Mouse (Mus musculus): ENCODE measurements around the gene Cnbd2.

DNA sequence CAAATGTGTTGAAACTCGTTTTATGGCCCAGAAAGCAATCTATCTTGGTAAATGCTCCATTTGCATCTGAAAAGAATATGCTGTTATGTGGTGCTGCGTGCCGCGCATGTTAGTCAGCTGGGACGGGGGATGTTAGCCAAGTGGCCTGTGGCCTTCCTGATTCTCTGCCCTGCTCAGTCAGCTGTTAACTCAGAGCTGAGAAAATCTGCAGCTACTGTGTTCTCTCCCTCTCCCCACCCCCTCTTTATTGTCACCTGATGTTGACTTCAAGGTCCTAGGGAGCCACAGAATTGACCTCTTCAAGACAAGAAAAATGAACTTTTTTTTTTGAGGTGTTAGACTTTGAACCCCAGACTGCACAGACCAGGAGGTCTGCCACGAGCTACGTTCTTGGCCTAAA is 43.9 kb downstream of the Cnbd2 start:
- no peak for TF ChIP-seq CTCF (IDR thresholded peaks at IDR 0.05; ENCODE audit: low read depth, low read length)
- no peak for TF ChIP-seq POLR2A (IDR thresholded peaks at IDR 0.05; ENCODE audit: borderline replicate concordance, low read depth, low read length)

All from bone marrow macrophage, adult 2 months (primary cell).